Mouse (Mus musculus) adrenal gland, postnatal 14 days (tissue): ENCODE measurements at regions not wholly inside any gene's neighbourhood (a gene's known extent, or its start where the extent isn't known, plus 50 kb on each side); places are given as distances from the start of the nearest gene placed in this dataset.

Experiments used
- DNase-seq: peaks from one replicate; pipeline ENCODE4 v3.0.0; 2021; ENCODE audit warnings: mixed read lengths

DNA sequence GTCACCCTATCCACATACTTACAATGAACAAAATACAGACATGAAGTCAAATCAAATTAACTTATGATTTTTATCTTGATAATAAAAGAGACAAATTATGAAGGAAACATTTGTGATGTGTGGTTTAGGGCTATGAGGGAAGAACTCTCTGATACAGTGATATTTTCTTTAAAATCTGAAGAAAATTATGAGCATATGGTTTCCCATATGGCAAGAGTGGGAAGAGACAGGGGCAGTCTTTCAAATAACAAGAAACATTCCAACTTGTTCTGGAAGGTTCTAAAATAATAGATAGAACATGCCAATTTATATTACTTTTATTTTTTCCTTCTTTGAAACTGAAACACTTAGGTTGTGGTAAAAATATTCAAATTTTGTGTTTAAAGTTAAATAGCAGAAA, 1585.3 kb upstream of the B3galt2 start:
- DNase-seq: no peak
